Mouse (Mus musculus): ENCODE measurements around the gene Dera.

DNA sequence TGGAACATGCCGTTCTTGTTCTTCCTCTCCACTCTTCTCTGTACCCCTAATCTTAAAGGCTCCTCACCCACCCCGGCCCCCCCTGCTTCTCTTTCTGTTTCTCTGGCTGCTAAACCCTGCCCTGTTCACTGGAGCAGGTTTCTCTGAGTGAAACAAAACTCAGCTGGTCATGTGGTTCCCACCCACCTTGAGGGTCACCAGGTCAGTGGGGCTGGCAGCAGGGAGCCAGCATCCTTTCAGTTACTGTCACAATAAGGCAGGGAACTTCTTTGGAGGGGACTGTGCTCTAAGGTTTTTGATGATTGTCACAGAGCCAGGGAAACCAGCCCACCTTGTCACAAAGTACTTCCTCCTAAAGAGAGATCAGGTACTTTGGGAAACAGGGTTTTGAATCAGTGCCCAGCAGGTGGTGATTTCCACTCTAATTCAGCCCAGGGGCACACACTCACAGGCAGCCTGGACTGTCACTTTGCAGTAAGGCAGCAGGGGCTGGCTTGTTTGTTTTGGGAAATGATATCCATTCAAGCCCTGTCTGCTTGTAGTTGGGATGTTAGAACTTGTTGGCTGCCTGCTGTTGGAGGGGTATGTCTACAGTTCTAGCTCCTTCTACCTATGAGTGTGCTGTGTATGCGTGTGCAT, 10.3 kb downstream of the Dera start:
- no peak for TF ChIP-seq ZC3H11A (IDR thresholded peaks at IDR 0.05; ENCODE audit: low read depth, low read length)
- TF ChIP-seq E2F4 (IDR thresholded peaks at IDR 0.05; ENCODE audit: insufficient replicate concordance, low read depth, low read length): no peak
- TF ChIP-seq SIN3A (IDR thresholded peaks at IDR 0.05; ENCODE audit: low read length): no peak
- TF ChIP-seq POLR2A (IDR thresholded peaks at IDR 0.05; ENCODE audit: low read depth, low read length): no peak
- no peak for TF ChIP-seq KAT2A (IDR thresholded peaks at IDR 0.05; ENCODE audit: insufficient replicate concordance, low read length)
- TF ChIP-seq CTCF (conservative IDR thresholded peaks at IDR 0.05 in 1 of 2, IDR thresholded peaks at IDR 0.05 in 1 of 2; ENCODE audit: low read depth in 2 of 2, low read length in 2 of 2): no peak
- no peak for TF ChIP-seq ZNF384 (IDR thresholded peaks at IDR 0.05; ENCODE audit: low read depth, low read length)
- TF ChIP-seq CHD2 (IDR thresholded peaks at IDR 0.05; ENCODE audit: low read length): no peak
- no peak for TF ChIP-seq EP300 (IDR thresholded peaks at IDR 0.05; ENCODE audit: low read length)
- no peak for TF ChIP-seq MAFK (IDR thresholded peaks at IDR 0.05; ENCODE audit: insufficient replicate concordance, low read length)
